Comparison of ENCODE assay signal across 16 mouse cellular contexts in the genomic region with DNA sequence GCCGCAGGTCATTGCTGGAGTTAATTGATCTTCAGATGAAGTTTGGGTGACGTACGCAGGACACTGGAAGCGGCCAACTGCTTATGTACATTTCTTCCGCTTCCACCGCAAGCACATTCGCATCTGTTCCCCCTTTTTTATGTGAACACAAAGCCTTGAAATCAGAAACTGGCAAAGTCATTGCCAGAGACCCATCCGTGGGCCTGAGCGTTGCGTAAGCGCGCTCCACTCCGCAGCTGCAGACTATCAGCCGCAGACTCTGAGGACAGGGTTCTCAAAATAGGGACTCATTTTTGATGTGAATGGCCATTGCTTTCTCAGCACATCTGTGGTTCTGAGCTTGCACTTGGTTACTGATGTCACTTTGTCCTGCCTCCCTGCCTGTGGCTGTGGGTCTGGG. TPM values are rescaled to one million over a fixed set of nuclear protein-coding genes. Genes with fewer than 3 reads are reported as not detected.
DNase-seq lines count a peak whose midpoint lies in the region; ATAC-seq and TF ChIP-seq lines count a peak whose summit lies in the region.
"Had no signal": no experiment of that assay in that cellular context is flagged by ENCODE, and none has a peak within 500 bp of the region (broad histone marks: within the 10 kb centered on the region; RNA-seq: fewer than 3 reads in every experiment).

No protein-coding gene starts in this region.

- H3K4me2 ChIP-seq in liver, embryonic 11.5 days, result no peak overlapping the region
- H3K4me2 ChIP-seq: midbrain, embryonic 15.5 days; neural tube, embryonic 13.5 days had no signal

- no peak for TF ChIP-seq POLR2A in liver, adult 2 months (IDR thresholded peaks at IDR 0.05; ENCODE audit: extremely low read depth, insufficient read depth, low read length)

- peaks cover 12% of the 10 kb centered on the region for H3K4me1 ChIP-seq in liver, adult 2 months (ENCODE audit: control insufficient read depth, insufficient read depth, low read length)
- no peaks in the 10 kb centered on the region for H3K4me1 ChIP-seq in liver, embryonic 11.5 days (replicated peaks; ENCODE audit: control insufficient read depth, insufficient read depth, low read length)
- H3K4me1 ChIP-seq: neural tube, embryonic 13.5 days had no signal

- H3K9ac ChIP-seq in liver, adult 2 months (ENCODE audit: low read depth, low read length), result no peak overlapping the region
- H3K9ac ChIP-seq in liver, embryonic 11.5 days (ENCODE audit: low read depth, low read length), result no peak overlapping the region
- H3K9ac ChIP-seq: midbrain, embryonic 15.5 days; neural tube, embryonic 13.5 days had no signal

- no peaks in the 10 kb centered on the region for H3K36me3 ChIP-seq in liver, adult 2 months (ENCODE audit: control insufficient read depth, insufficient read depth, low read length)
- H3K36me3 ChIP-seq in liver, embryonic 11.5 days (ENCODE audit: control insufficient read depth, insufficient read depth, low read length), result no peaks in the 10 kb centered on the region
- no peaks in the 10 kb centered on the region for H3K36me3 ChIP-seq in macrophage (ENCODE audit: inconsistent target)
- H3K36me3 ChIP-seq: embryonic facial prominence, embryonic 10.5 days; midbrain, embryonic 15.5 days; neural tube, embryonic 13.5 days had no signal

- no peaks in the 10 kb centered on the region for H3K27me3 ChIP-seq in liver, adult 2 months (ENCODE audit: control insufficient read depth, insufficient read depth, low read length)
- H3K27me3 ChIP-seq in liver, embryonic 11.5 days (replicated peaks; ENCODE audit: control insufficient read depth, insufficient read depth, low read length), result no peaks in the 10 kb centered on the region
- H3K27me3 ChIP-seq: midbrain, embryonic 15.5 days; neural tube, embryonic 13.5 days had no signal

- peak; percentile 36 for DNase-seq in gastrocnemius, adult 2 months
- no peak for DNase-seq in gastrocnemius, postnatal 36 days
- DNase-seq in liver, adult 2 months (ENCODE audit: extremely low read depth, low read depth, low spot score), result peak; percentile 42
- DNase-seq in liver, embryonic 11.5 days (ENCODE audit: low spot score), result no peak
- peak; percentile 18 to 20 for DNase-seq in layer of hippocampus, adult 8-10 months (ENCODE audit: low spot score in 2 of 2)
- no peak for DNase-seq in cerebellum, adult 11 months
- DNase-seq in embryo, embryonic 9.5 days (ENCODE audit: extremely low spot score), result no peak
- DNase-seq: cerebellum, adult 9-10 months; heart, postnatal 10 days; kidney, postnatal 14 days; thymus, postnatal 25 days had no signal

- no peak for ATAC-seq in liver, embryonic 11.5 days (replicated peaks; ENCODE audit: low FRiP score)
- ATAC-seq: midbrain, embryonic 15.5 days had no signal

- H3K9me3 ChIP-seq in liver, embryonic 11.5 days (ENCODE audit: control insufficient read depth, low read length), result no peaks in the 10 kb centered on the region
- H3K9me3 ChIP-seq: embryonic facial prominence, embryonic 10.5 days; G1E; midbrain, embryonic 15.5 days; neural tube, embryonic 13.5 days had no signal

- no peak overlapping the region for H3K27ac ChIP-seq in gastrocnemius, adult 2 months
- H3K27ac ChIP-seq in liver, adult 2 months (replicated peaks; ENCODE audit: insufficient read depth, low read depth, low read length), result no peak overlapping the region
- H3K27ac ChIP-seq in liver, embryonic 11.5 days (ENCODE audit: low read depth, low read length), result no peak overlapping the region
- 0 out of 2 replicates have a peak overlapping the region, but pooled peaks have one; percentile 13 for H3K27ac ChIP-seq in macrophage
- H3K27ac ChIP-seq: embryonic facial prominence, embryonic 10.5 days; midbrain, embryonic 15.5 days; neural tube, embryonic 13.5 days had no signal

- intact Hi-C loops in gastrocnemius, adult 2 months (cut with DNase I), result loop anchor here (5.0 kb wide), 1 partner anchor 76 kb away; no protein-coding TSS in a partner anchor
- intact Hi-C loops in gastrocnemius, postnatal 36 days (cut with DNase I), result no loop called here

- 34% methylated on average over 14 of the region's 14 CpGs for WGBS in liver, adult 2 months
- WGBS in liver, embryonic 11.5 days, result 84% methylated on average over 14 of the region's 14 CpGs
- WGBS in macrophage (ENCODE audit: missing documents), result 37% methylated on average over 14 of the region's 14 CpGs

- H3K4me3 ChIP-seq in gastrocnemius, adult 2 months, result no peak overlapping the region
- H3K4me3 ChIP-seq in liver, adult 2 months (ENCODE audit: insufficient read depth, low read depth, low read length), result no peak overlapping the region
- H3K4me3 ChIP-seq in liver, embryonic 11.5 days (ENCODE audit: low read depth, low read length), result no peak overlapping the region
- H3K4me3 ChIP-seq in macrophage (ENCODE audit: inconsistent target), result no peak overlapping the region
- H3K4me3 ChIP-seq: embryonic facial prominence, embryonic 10.5 days; midbrain, embryonic 15.5 days; neural tube, embryonic 13.5 days had no signal

- peaks cover 6% of the 10 kb centered on the region; the same call in 1 of the 2 replicates for H3K79me2 ChIP-seq in liver, adult 2 months (ENCODE audit: control insufficient read depth, insufficient read depth, low read length)
- H3K79me2 ChIP-seq in macrophage (ENCODE audit: inconsistent target), result no peaks in the 10 kb centered on the region

- no peak for TF ChIP-seq CTCF in gastrocnemius, adult 2 months (IDR thresholded peaks at IDR 0.05)
- TF ChIP-seq CTCF in liver, adult 2 months (IDR thresholded peaks at IDR 0.05; ENCODE audit: low read depth, low read length), result no peak

RNA-seq across cellular contexts. Expression of gene Rnf144b, which starts 28.6 kb away (rescaled TPM):
- total RNA-seq in gastrocnemius, adult 2 months (2021), result 10 to 100 TPM; 24.0 to 25.9 TPM
- total RNA-seq in gastrocnemius, postnatal 36 days (2021), result 10 to 100 TPM; 19.8 to 20.3 TPM
- total RNA-seq in liver, adult 2 months (2014; rRNA removed), result 19.4 and 19.7 TPM in 2 replicates
- polyA plus RNA-seq in liver, adult 2 months (2012; rRNA removed), result 18.8 and 20.2 TPM in 2 replicates
- 0.55 and 0.90 TPM in 2 replicates for polyA plus RNA-seq in liver, embryonic 11.5 days (2014; fragmentation: Nextera tagmentation; extraction: Ambion mirVana)
- total RNA-seq in layer of hippocampus, adult 8-10 months (2022), result 10 to 100 TPM; 12.8 to 18.5 (median 15.1) TPM
- 10 to 100 TPM in 14 of 26 experiments, 1 to 10 TPM in 12; 2.0 to 44.6 (median 11.4) TPM for total RNA-seq in macrophage (2018; cell fraction: chromatin; rRNA removed)
- 10 to 100 TPM in 25 of 26 experiments, 1 to 10 TPM in 1; 5.7 to 76.1 (median 28.5) TPM for total RNA-seq in macrophage (2018; cell fraction: cytosol; rRNA removed)
- 10 to 100 TPM in 24 of 26 experiments, 1 to 10 TPM in 2; 6.8 to 60.5 (median 21.5) TPM for total RNA-seq in macrophage (2018; cell fraction: nucleus; rRNA removed)
- polyA plus RNA-seq in macrophage (2018), result 18.6 to 49.6 TPM (median 33.3 TPM) in 3 replicates

RNA-seq across cellular contexts. Expression of gene Dek, which starts 45.1 kb away (rescaled TPM):
- 10 to 100 TPM; 34.8 to 35.4 TPM for total RNA-seq in gastrocnemius, adult 2 months (2021)
- total RNA-seq in gastrocnemius, postnatal 36 days (2021), result 10 to 100 TPM; 27.1 to 36.0 TPM
- 24.8 and 27.7 TPM in 2 replicates for total RNA-seq in liver, adult 2 months (2014; rRNA removed)
- polyA plus RNA-seq in liver, adult 2 months (2012; rRNA removed), result 14.1 and 15.5 TPM in 2 replicates
- polyA plus RNA-seq in liver, embryonic 11.5 days (2014; fragmentation: Nextera tagmentation; extraction: Ambion mirVana), result 366 and 391 TPM in 2 replicates
- 10 to 100 TPM; 39.4 to 59.7 (median 46.9) TPM for total RNA-seq in layer of hippocampus, adult 8-10 months (2022)
- 100 to 1,000 TPM in 15 of 26 experiments, 10 to 100 TPM in 11; 49.4 to 191 (median 109) TPM for total RNA-seq in macrophage (2018; cell fraction: chromatin; rRNA removed)
- 100 to 1,000 TPM in 23 of 26 experiments, 10 to 100 TPM in 3; 82.4 to 145 (median 115) TPM for total RNA-seq in macrophage (2018; cell fraction: cytosol; rRNA removed)
- 100 to 1,000 TPM in 16 of 26 experiments, 10 to 100 TPM in 10; 57.8 to 176 (median 116) TPM for total RNA-seq in macrophage (2018; cell fraction: nucleus; rRNA removed)
- polyA plus RNA-seq in macrophage (2018), result 137 to 145 TPM (median 138 TPM) in 3 replicates

Comparison
In these comparisons a context has a peak if more than half of its experiments do, and no peak if none do; other contexts are left out.
1. DNase-seq: peak in gastrocnemius, adult 2 months (single experiment), liver, adult 2 months (single experiment) and layer of hippocampus, adult 8-10 months (2 of 2); none in gastrocnemius, postnatal 36 days (0 of 2), liver, embryonic 11.5 days (single experiment), cerebellum, adult 11 months (single experiment) and embryo, embryonic 9.5 days (single experiment).